Mouse (Mus musculus) lung, postnatal 14 days (tissue): ENCODE measurements around the gene Asb16.

Source experiments
- DNase-seq: peaks from one replicate; pipeline ENCODE4 v3.0.0; 2021

Gene Asb16

DNA sequence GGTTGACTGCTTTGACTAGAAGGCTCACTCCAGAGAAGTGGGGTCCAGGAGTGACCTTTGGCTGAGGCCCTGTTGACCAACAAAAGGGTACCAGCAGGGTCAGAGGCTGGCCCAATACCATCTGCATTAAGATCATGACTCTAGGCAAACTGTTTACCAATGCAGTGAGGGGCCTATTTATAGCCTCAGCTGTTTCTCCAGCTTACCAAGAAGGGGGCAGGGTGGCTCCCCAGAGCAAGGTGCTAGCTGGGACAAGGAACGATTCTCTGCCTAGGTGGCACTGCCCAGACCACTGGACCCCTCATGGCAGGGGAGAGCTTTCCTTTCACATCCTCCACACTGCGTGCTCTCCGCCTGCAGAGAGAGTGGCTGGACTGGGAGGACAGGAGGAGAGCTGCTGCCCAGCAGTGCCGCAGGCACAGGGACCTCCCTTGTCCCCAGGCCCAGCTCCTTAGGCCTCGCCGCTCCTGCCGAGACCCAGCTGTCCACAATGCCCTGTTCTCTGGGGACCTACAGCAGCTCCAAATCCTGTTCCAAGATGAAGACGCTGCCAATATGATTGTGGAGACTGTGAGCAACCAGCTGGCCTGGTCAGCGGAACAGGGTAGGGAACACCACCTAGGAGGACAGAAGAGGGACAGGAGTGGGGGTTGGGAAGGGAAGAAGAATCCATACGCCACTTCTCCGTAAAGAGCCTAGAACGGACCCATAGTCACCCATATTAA, at the start of gene Asb16:
Gene Asb16, plus strand, starts transcription at position 224 of the 725 bp plus-strand sequence.
- DNase-seq, result no peak

DNA sequence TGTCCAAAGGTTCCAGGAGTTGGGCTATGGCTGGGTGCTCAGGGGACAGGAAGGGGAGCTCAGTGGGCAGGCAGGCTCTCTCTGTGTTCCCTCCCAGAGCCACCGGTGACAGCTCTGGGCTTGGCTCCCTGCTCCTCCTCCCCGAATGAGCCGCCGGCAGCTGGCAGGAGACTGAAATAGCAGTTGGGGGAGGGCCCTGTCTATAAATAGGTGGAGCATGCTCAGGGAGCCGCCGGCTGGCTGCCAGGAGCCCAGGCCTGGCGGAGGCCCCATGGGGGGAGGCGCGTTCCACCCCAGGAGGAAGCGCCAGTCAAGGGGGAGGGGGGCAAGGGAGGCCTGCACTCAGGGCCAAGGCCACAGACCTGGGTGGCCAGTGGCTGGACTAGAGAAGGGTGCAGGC, 49.8 kb upstream of the Asb16 start:
- peak; percentile 97 for DNase-seq

- no peak for DNase-seq
Observed at GRCm38 (mm10) chr11:102219247-102219993, 49.1 kb upstream of the Asb16 start.

DNA sequence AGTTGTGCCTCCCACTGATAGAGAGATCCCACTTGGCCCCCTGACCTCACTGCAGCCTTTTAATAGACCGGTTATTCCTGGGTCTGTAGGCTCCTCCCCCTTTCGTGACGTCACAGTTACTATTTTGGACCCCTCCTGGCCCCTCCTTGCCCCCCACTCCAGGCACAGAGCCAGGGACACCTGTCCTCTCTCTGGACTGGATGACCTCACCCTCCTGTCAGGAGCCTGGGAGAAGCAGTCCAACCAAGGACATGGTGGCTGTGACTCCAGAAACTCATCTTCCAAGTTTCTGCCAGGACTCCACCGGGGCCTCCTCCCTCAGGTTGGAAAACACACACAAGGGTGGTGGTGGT, 48.6 kb upstream of the Asb16 start:
- no peak for DNase-seq

DNA sequence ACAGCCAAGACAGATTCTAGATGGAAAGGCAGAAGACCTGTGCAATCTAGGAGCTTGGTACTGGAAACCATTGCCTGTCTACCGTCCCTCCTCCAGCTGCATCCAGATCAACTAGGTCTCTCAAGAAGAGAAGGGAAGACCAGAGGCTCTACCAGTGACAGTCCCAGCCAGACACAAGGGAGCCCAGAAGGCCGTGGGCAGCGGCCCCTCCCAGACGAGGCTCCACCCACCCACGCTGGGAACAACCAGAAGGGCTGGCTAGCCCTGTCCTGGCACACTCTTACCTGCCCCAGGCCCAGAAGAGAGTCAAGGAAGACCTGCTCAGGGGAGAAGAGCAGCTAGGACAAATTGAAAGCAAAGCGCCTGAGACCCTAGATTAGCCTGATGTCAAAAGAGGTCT, 48.1 kb upstream of the Asb16 start:
- no peak for DNase-seq

DNA sequence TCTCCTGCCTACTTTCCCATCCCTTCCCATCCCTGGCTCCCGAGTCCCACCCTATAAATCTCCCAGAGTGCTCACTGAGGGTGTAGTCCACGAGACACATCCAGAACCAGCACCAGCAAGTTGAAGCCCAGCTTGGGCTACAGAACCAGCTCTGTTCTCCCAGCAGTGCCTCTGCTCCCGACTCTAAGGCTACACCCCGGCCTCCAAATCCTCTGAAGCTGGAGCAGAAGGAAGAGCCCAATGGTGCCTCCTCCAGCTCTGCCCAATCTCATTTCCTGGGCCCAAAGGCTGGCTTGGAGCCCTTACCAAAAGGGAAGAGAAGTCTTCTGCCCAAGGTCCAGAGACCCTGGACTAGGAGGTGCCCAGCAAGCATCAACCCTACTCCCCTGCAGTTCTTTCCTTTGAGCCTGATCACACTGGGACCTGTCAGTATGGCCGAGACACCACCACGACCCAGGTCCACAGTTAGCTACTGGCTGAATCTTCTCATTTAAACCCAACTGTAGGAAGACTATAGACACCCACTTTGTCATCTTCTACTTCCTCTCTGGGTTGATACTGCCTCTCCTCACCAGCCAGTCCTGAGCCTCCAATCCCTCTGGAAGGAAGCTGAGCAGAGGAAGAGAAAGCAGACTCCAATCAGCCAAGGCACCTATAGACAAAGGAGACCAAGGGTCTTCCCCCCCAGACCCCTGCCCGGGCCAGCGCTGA, 47.1 kb upstream of the Asb16 start:
- DNase-seq, result no peak

GRCm38 (mm10) chr11:102221954-102222351, 46.6 kb upstream of the Asb16 start:
- DNase-seq, result no peak

DNA sequence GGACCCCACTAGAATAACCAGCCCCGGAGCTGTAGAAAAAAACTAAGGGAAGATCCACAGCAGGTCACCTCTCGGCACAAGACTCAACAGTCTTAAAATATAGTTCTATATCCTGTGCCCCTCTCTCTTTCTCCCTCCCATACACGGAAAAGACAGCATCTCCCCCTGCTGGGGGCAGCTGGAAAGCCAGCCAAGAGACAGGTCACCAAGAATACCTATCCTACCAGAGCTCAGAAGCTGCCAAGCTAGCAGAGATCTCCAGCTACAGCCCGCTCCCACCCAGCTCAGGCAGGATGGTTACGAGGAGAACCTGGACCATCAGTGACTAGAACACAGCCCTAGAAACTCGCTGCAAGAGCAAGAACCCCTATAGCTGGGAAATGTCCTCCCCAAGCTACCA, 45.4 kb upstream of the Asb16 start:
- DNase-seq, result no peak

DNA sequence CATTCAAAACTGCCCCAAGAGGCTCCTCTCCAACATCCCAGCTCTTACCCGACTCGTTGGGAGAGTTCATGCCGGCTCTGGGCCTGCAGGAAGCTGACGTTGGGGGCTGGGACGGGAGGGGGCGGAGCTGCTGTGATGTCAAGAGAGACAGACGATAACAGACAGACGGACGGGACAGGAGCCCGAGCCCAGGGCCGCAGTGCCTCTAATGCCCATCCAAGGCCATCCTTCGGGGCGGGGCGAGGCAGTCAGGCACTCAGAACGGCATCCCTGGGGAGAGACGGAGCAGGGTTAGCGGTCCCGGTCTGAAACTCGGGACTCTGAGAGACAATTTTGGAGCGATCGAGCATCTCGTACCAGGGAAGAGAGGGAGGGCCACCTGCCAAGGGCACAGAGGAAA, 43.9 kb upstream of the Asb16 start:
- no peak for DNase-seq

DNA sequence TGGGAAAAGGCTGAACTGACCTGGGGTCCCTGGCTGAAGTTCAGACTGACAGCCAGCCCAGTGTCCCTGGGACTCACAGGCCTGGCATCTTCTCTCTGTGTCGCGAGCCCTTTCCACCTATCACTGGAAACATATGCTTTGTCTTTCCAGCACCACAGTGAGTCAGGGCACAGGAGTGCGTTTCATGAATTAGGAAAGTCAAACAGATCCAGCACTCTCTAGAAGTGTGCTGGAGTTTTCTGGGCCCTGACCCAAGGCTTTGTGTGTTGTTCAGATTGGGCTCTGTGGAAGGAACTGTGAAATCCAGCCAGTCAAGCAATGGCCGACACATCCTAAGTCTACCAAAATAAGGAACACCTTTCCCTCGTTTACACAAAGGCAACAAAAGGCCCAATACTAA, 43.3 kb upstream of the Asb16 start:
- DNase-seq, result no peak

DNA sequence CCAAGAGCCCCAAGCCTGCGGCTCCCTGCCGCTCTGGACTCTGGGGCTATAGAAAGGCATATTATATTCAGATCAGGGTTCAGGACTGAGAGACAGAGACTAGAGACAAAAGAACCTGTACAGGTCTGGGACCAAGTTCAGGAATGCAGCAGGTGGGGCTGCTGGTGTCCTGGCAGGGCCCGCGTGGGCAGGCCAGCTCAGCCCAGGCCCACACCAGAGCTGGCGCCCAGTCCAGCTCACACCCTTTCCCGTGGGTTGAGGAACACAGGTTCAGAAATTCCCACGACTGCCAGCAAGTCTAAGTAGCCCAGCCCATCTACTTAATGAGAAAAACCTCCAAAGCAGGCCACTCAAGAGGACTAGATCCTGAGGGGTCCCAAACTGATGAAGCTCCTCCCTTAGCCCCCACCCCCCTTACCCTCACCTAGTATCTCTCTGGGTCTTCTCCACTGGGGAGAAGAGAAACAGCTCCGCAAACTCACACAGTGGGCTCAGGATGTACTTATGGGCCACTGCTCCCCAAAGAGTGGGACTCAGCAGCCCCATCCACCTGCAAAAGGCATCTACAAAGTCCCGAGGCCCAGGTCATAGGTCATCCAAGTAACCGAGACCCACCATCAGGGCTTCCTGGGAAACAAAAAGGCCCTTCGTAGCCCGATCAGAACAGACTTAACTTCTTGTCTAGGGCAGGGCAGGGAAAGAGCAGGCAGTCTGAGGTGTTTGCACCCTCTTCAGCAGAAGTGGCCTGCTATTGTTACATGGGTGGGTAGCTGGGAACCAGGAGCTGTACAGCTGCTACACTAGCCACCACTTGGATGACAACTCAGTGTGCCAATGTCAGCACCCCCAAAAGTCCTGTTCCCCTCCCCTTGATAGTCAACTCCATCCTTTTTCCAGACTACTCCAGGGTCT, 42.2 kb upstream of the Asb16 start:
- no peak for DNase-seq

GRCm38 (mm10) chr11:102227270-102228190, 41.0 kb upstream of the Asb16 start:
- no peak for DNase-seq

- no peak for DNase-seq
Observed at GRCm38 (mm10) chr11:102228191-102228545, 40.4 kb upstream of the Asb16 start.

DNA sequence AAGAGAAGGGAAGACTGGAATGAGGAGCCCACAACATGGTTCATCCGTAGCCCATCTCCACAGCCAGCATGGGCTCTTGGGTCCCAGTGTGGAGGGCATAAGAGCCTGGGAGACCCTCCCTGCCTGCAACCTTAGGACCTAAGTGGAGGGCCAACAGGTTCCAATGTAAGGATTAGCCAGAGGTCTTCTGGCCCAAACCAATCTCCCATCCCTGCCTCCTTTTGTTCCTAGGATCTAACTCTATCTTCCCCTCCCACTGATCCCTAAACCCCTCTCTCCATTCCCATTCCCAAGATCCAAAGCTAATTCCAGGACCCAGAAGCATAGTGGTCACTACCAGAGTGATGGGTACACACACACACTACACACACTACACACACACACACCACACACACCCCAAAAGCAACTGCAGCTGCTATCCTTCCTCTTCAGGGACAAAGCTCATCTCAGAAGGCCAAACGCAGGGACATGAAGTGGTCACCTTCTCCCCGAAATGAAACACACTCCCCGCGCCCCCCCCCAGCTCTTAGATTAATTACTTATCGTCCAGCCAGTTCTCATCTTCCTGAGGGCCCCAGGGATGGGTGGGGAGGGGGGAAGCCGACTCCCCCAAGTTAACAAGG, 39.8 kb upstream of the Asb16 start:
- DNase-seq, result no peak

DNA sequence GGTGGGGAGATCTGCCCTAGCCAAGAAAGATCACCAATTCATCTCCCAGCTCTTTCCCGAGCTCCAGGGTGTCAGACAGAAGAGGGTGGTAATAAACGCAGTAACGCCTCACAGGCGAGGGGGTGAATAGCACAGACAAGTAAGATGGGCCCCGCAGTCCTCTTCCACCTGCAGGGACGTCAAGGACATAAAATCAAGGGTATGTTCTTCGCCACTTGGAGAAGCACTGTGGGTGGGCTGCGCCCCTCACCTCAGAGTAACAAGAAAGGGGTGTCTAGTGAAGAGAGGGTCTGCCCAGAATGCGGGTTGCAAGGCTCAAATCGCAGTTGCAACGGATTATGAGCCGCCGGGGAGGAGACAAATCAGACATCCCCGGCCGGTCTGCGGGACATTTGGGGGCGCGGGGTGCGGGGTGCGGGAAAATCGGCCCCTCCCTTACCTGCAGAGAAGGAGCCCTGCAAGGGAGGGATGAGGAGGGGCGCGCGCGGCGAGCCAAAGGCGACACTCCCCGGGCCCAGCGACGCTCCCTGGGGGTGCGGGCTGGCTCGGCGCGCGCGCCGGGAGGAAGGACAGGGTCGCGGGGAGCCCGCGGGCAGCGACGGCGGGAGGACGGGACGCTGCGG, 39.1 kb upstream of the Asb16 start:
- no peak for DNase-seq

GRCm38 (mm10) chr11:102230006-102230741, 38.4 kb upstream of the Asb16 start, which contains the start of gene Hdac5:
Gene Hdac5, minus strand, starts transcription at chr11:102230166.
- DNase-seq, result peak; percentile 98

DNA sequence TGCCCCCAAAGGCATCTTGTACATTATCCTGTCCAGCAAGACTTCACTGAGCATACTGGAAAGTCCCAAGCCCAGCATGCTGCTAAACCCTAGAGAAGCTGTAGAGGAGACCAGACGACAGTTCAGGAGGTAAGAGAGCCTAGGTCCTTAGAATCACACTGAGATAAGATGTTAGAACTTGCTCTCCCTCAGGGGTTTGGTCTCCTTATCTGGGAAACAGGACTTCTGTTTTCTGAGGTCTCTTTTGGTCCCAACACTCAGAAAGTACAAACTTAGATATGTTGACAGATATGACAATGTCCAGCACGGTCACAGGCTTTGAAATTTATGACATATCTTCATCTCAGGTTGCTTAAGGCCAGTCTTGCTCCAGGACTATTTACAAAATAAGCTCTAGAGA, 32.5 kb upstream of the Asb16 start:
- no peak for DNase-seq

GRCm38 (mm10) chr11:102240636-102241035, 27.9 kb upstream of the Asb16 start:
- DNase-seq, result no peak

- no peak for DNase-seq
Observed at GRCm38 (mm10) chr11:102241246-102241645, 27.3 kb upstream of the Asb16 start.

GRCm38 (mm10) chr11:102241874-102242273, 26.7 kb upstream of the Asb16 start:
- no peak for DNase-seq
